Mouse (Mus musculus) bone marrow, adult 2 months (tissue): Measurements from ENCODE around the gene Ube2a. TPM values are rescaled to one million over a fixed set of nuclear protein-coding genes. Genes with fewer than 3 reads are reported as not detected.

Experiments used
- H3K27ac ChIP-seq: fragments of 200-500 bp; 2 replicates; pipeline ENCODE4 v1.5.1; 2012; ENCODE audit warnings: low read depth, mild to moderate bottlenecking, control low read depth, inconsistent platforms, low read length; ENCODE audit not compliant: control insufficient read depth, poor library complexity, insufficient read depth
- H3K4me1 ChIP-seq: fragments of 200-500 bp; 2 replicates; pipeline ENCODE4 v1.6.1; 2011; ENCODE audit warnings: low read length; ENCODE audit not compliant: control insufficient read depth, insufficient read depth
- H3K4me3 ChIP-seq: fragments of 200-500 bp; replicated peaks from 2 replicates; pipeline ENCODE3; 2011; ENCODE audit warnings: mild to moderate bottlenecking, low read depth, low read length, control low read depth; ENCODE audit not compliant: control insufficient read depth
- CTCF ChIP-seq: fragments of 200-500 bp; IDR thresholded peaks from 2 replicates; pipeline ENCODE4 v1.5.1; 2011; ENCODE audit warnings: low read length, control low read depth; ENCODE audit not compliant: control insufficient read depth, insufficient read depth
- POLR2A ChIP-seq: fragments of 200-500 bp; IDR thresholded peaks from 2 replicates; pipeline ENCODE4 v1.6.1; 2011; ENCODE audit warnings: low read depth, mild to moderate bottlenecking, control low read depth, low read length, borderline replicate concordance; ENCODE audit not compliant: control insufficient read depth
- WGBS: fragments of 180-500 bp; shearing (Covaris S2); methylation state at CpG from one replicate; pipeline ENCODE4 v1.1.7; 2018; 5-methylcytosine and 5-hydroxymethylcytosine counted together
- polyA plus RNA-seq: library from polyadenylated mRNA; stranded (reverse); fragments of >200 nt; gene quantifications from 2 replicates; pipeline ENCODE4 v1.2.4, GENCODE M21; 2011; ENCODE audit warnings: low replicate concordance; ENCODE audit not compliant: missing spikeins, insufficient read depth, insufficient read length

The Ube2a gene
- polyA plus RNA-seq, 1 experiment, result 50.9 TPM

DNA sequence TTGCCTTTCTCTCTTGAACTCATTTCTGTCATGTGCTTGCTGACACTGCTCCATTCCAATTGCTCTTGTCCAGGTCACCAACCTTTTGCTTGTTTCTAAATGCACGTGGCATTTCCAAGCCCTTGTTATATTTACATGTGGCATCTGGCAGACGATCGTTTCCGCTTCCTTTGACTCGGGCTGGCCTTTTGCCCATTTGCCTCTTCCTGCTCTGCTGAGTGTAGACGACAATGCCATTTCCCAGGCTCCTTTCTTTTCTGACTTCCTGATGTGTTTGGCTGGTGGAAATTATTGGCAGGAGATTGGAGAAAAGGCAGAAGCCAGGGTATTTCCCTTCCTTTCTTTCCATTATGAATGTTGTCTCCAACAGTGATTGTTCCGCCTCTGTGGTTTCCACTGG, 34.3 kb upstream of the Ube2a start:
- no peak overlapping the region for H3K27ac ChIP-seq
- no peak overlapping the region for H3K4me3 ChIP-seq
- 37% methylated on average over 7 of the region's 7 CpGs for WGBS
- H3K4me1 ChIP-seq, result peaks cover 1% of the 10 kb centered on the region; the same call in 1 of the 2 replicates
- TF ChIP-seq CTCF (no peak), POLR2A (no peak)

DNA sequence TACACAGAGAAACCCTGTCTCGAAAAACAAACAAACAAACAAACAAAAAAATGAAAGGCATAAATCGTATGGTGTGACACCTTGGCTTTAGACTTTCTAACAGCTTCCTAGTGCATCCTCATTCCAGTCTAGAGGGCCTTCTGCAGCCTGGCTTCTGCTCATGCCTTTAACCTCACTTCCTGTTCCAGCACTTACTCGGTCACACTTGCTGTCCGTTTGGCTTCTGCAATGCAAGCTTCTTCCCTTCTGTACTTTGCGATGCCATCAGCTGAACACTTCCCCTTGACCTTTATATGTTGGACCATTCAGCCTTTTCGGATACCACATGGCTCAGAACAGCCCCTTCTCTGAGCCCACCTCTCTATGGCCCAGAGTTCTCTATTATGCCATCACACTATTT, 32.0 kb upstream of the Ube2a start:
- no peak overlapping the region for H3K27ac ChIP-seq
- WGBS, result 37% methylated on average over 6 of the region's 6 CpGs
- TF ChIP-seq CTCF, result no peak
- no peak overlapping the region for H3K4me3 ChIP-seq
- H3K4me1 ChIP-seq, result peaks cover 1% of the 10 kb centered on the region; the same call in 1 of the 2 replicates

GRCm38 (mm10) chrX:36843346-36843990, 30.2 kb upstream of the Ube2a start:
- Histone ChIP-seq H3K4me1 (peaks cover 1% of the 10 kb centered on the region; the same call in 1 of the 2 replicates), H3K4me3 (no peak overlapping the region), H3K27ac (peak overlapping the region; percentile 78)
- TF ChIP-seq POLR2A, result no peak
- TF ChIP-seq CTCF, result no peak
- WGBS, result 15% methylated on average over 4 of the region's 4 CpGs

DNA sequence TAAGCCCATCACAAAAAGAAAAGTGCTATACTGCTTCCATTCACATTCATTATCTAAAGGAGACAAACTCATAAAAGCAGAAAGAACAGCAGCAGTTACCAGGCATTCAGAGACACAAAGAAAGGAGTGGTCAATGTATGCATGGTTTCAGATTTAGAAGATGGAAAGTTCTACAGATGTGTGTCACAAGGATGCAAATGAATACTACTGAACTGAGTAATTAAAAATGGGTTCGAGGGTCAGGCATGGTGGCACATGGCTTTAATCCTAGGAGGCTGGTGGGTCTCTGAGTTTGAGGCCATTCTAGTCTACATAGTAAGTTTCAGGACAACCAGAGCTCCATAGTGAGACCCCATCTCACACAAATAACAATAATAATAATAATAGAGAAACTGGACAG, 26.5 kb upstream of the Ube2a start:
- Histone ChIP-seq H3K27ac (no peak overlapping the region), H3K4me1 (no peaks in the 10 kb centered on the region; the same call in 1 of the 2 replicates), H3K4me3 (no peak overlapping the region)
- TF ChIP-seq CTCF, result no peak
- TF ChIP-seq POLR2A, result no peak
- WGBS, result 76% methylated on average over 1 of the region's 1 CpGs

GRCm38 (mm10) chrX:36852631-36853030, 21.1 kb upstream of the Ube2a start:
- no peaks in the 10 kb centered on the region for H3K4me1 ChIP-seq
- H3K27ac ChIP-seq, result no peak overlapping the region
- 86% methylated on average over 8 of the region's 8 CpGs for WGBS
- no peak for TF ChIP-seq POLR2A
- H3K4me3 ChIP-seq, result no peak overlapping the region

DNA sequence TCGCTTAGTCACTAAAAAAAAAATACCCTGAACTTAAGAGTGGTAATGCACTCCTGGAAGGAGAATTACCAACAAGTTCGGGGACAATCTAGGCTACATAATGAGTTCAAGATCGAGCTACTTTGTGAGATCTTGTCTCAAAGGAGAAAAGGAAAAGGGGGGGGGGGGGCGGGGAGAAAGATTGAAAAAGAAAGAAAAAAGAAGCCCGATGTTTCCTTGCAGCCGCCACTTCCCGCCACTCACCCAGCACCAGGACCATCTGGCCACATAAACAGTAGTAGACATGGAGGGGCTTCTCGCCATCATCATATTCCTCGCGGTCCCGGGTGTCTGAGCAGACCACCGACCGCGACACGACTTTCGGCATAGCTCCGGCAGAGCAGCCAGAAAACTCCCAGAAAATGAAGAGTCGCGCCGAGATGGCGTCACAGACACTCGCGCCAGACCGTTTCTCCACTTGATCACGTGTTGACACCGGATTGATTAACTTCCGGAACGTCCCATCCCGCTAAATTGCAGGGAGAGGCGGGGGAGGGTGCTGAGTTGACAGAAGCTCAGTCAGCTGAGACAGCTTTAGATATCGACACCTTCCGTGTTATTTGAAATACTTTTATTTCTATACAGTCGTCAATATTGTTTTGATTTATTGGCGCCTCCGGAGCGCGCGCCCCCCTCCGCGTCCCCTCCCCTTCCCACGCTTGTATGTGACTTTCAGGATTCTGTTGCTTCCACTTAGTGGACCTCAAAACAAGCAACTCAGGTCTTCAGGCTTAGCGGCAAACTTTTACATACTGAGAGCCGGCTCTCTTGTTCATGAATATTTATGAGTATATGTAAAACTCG, 9.7 kb upstream of the Ube2a start:
- WGBS, result 8% methylated on average over 43 of the region's 44 CpGs

DNA sequence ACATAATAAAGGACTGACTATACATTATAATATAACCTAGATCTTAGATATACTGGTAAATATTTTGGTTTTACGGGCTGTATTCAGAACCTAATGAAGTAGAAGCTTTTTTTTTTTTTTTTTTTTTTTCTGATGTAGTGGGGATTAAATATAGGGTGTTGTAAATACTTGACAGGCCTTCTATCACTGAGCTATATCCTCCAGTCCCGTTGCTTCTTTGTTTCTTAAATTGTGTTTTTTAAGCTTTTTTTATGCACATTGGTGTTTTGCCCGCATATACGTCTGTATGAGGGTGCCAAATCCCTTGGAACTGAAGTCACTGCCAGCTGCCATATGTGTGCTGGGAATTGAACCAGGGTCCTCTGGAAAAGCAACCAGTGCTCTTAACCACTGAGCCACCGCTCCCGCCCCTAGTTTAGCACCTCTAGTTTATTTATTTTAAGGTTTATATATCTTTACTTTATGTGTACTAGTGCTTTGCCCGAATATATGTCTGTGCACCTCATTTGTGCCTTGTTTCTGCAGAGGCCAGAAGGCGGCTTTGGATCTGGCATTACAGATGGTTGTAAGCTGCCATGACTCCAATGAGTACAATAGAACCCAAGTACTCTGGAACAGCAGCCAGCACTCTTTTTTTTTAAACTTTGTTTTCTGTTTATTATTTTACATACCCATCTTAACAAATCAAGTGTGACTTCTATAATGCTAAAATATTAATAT, 8.9 kb upstream of the Ube2a start:
- peak overlapping the region; percentile 81 for H3K4me3 ChIP-seq
- H3K4me1 ChIP-seq, result no peaks in the 10 kb centered on the region
- TF ChIP-seq CTCF (no peak), POLR2A (no peak)
- 59% methylated on average over 8 of the region's 8 CpGs for WGBS
- H3K27ac ChIP-seq, result no peak overlapping the region; the same call in 1 of the 2 replicates

More for the DNA sequence above, 9.7 kb upstream of the Ube2a start:
- TF ChIP-seq CTCF, result no peak
- no peak for TF ChIP-seq POLR2A
- H3K27ac ChIP-seq, result peak overlapping the region; percentile 51
- H3K4me3 ChIP-seq, result peak overlapping the region; percentile 81
- H3K4me1 ChIP-seq, result no peaks in the 10 kb centered on the region

DNA sequence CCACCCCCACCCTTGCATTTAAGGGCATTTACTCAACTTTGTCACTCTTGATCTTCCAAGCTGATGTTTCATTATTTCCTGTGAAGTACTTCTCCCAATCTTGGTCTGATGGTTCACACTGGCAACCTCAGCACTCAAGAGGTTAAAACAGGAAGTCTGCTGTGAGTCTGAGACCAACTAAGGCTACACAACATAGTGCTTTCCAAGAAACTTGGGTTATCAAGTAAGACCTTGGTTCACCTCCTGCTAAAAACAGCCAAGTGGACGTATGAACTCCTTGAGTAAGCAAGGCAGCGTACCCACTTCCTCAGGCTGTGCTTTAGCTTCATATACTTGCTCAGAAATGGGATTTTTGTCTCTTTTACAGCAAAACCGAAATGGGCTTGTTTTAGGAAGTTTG, 3.3 kb upstream of the Ube2a start:
- no peak overlapping the region for H3K27ac ChIP-seq
- H3K4me1 ChIP-seq, result no peaks in the 10 kb centered on the region
- WGBS, result 20% methylated on average over 3 of the region's 3 CpGs
- no peak overlapping the region for H3K4me3 ChIP-seq
- TF ChIP-seq CTCF (no peak), POLR2A (no peak)
